Mouse (Mus musculus): ENCODE data around the gene Akap13. TPM values are rescaled to one million over a fixed set of nuclear protein-coding genes. Genes with fewer than 3 reads are reported as not detected.
"Not testable (repeated sequence)": the region's sequence is repeated elsewhere in the genome, so short reads cannot be mapped to it uniquely, and the experiment has no call there.

The Akap13 gene
- polyA plus RNA-seq, 1 experiment: 13.5 TPM

- Histone ChIP-seq H3K4me3 (ENCODE audit: insufficient read depth, low read length) (no peak overlapping the region), H3K27ac (ENCODE audit: insufficient read depth, low read length) (no peak overlapping the region), H3K4me1 (ENCODE audit: control insufficient read depth, insufficient read depth, low read length) (no peaks in the 10 kb centered on the region; the same call in 1 of the 2 replicates)
- TF ChIP-seq CTCF (IDR thresholded peaks at IDR 0.05; ENCODE audit: extremely low read depth, insufficient read depth, low read length) (no peak), POLR2A (IDR thresholded peaks at IDR 0.05; ENCODE audit: extremely low read depth, insufficient read depth, low read length) (no peak)
These were observed 331.5 kb downstream of the Akap13 start for GRCm38 (mm10) chr7:75786812-75787211.

- H3K4me1 ChIP-seq (ENCODE audit: control insufficient read depth, insufficient read depth, low read length): no peaks in the 10 kb centered on the region; the same call in 1 of the 2 replicates
- no peak for TF ChIP-seq POLR2A (IDR thresholded peaks at IDR 0.05; ENCODE audit: extremely low read depth, insufficient read depth, low read length)
- no peak for TF ChIP-seq CTCF (IDR thresholded peaks at IDR 0.05; ENCODE audit: extremely low read depth, insufficient read depth, low read length)
- H3K27ac ChIP-seq (ENCODE audit: insufficient read depth, low read length): no peak overlapping the region
- no peak overlapping the region for H3K4me3 ChIP-seq (ENCODE audit: insufficient read depth, low read length)
These were observed 332.0 kb downstream of the Akap13 start for GRCm38 (mm10) chr7:75787371-75787770.

GRCm38 (mm10) chr7:75788069-75788800 is 332.9 kb downstream of the Akap13 start:
- not testable (repeated sequence) for H3K4me1 ChIP-seq (ENCODE audit: control insufficient read depth, insufficient read depth, low read length); H3K27ac ChIP-seq (ENCODE audit: insufficient read depth, low read length); H3K4me3 ChIP-seq (ENCODE audit: insufficient read depth, low read length)

GRCm38 (mm10) chr7:75788801-75789135 is 333.4 kb downstream of the Akap13 start:
- not testable (repeated sequence) for H3K4me1 ChIP-seq (ENCODE audit: control insufficient read depth, insufficient read depth, low read length); H3K27ac ChIP-seq (ENCODE audit: insufficient read depth, low read length); H3K4me3 ChIP-seq (ENCODE audit: insufficient read depth, low read length)

- no peak overlapping the region for H3K27ac ChIP-seq (ENCODE audit: insufficient read depth, low read length)
- H3K4me3 ChIP-seq (ENCODE audit: insufficient read depth, low read length): no peak overlapping the region
- H3K4me1 ChIP-seq (ENCODE audit: control insufficient read depth, insufficient read depth, low read length): no peaks in the 10 kb centered on the region; the same call in 1 of the 2 replicates
- no peak for TF ChIP-seq CTCF (IDR thresholded peaks at IDR 0.05; ENCODE audit: extremely low read depth, insufficient read depth, low read length)
- no peak for TF ChIP-seq POLR2A (IDR thresholded peaks at IDR 0.05; ENCODE audit: extremely low read depth, insufficient read depth, low read length)
These were observed 334.4 kb downstream of the Akap13 start for GRCm38 (mm10) chr7:75789746-75790145.

- H3K4me1 ChIP-seq (ENCODE audit: control insufficient read depth, insufficient read depth, low read length); H3K27ac ChIP-seq (ENCODE audit: insufficient read depth, low read length); H3K4me3 ChIP-seq (ENCODE audit: insufficient read depth, low read length): not testable (repeated sequence)
These were observed 335.9 kb downstream of the Akap13 start for GRCm38 (mm10) chr7:75791092-75791837.

- Histone ChIP-seq H3K4me1 (ENCODE audit: control insufficient read depth, insufficient read depth, low read length) (no peaks in the 10 kb centered on the region; the same call in none of the 2 replicates), H3K27ac (ENCODE audit: insufficient read depth, low read length) (no peak overlapping the region), H3K4me3 (ENCODE audit: insufficient read depth, low read length) (no peak overlapping the region)
- TF ChIP-seq POLR2A (IDR thresholded peaks at IDR 0.05; ENCODE audit: extremely low read depth, insufficient read depth, low read length): no peak
- no peak for TF ChIP-seq CTCF (IDR thresholded peaks at IDR 0.05; ENCODE audit: extremely low read depth, insufficient read depth, low read length)
These were observed 337.8 kb downstream of the Akap13 start for GRCm38 (mm10) chr7:75793091-75793490.

GRCm38 (mm10) chr7:75793654-75794335 is 338.5 kb downstream of the Akap13 start:
- Histone ChIP-seq H3K4me3 (ENCODE audit: insufficient read depth, low read length) (no peak overlapping the region), H3K27ac (ENCODE audit: insufficient read depth, low read length) (no peak overlapping the region), H3K4me1 (ENCODE audit: control insufficient read depth, insufficient read depth, low read length) (no peaks in the 10 kb centered on the region; the same call in none of the 2 replicates)
- TF ChIP-seq CTCF (IDR thresholded peaks at IDR 0.05; ENCODE audit: extremely low read depth, insufficient read depth, low read length): no peak
- TF ChIP-seq POLR2A (IDR thresholded peaks at IDR 0.05; ENCODE audit: extremely low read depth, insufficient read depth, low read length): no peak

- TF ChIP-seq CTCF (IDR thresholded peaks at IDR 0.05; ENCODE audit: extremely low read depth, insufficient read depth, low read length): no peak
- Histone ChIP-seq H3K27ac (ENCODE audit: insufficient read depth, low read length) (no peak overlapping the region), H3K4me3 (ENCODE audit: insufficient read depth, low read length) (no peak overlapping the region), H3K4me1 (ENCODE audit: control insufficient read depth, insufficient read depth, low read length) (no peaks in the 10 kb centered on the region; the same call in none of the 2 replicates)
These were observed 339.8 kb downstream of the Akap13 start for GRCm38 (mm10) chr7:75795106-75795505.

- TF ChIP-seq CTCF (IDR thresholded peaks at IDR 0.05; ENCODE audit: extremely low read depth, insufficient read depth, low read length): no peak
- no peak for TF ChIP-seq POLR2A (IDR thresholded peaks at IDR 0.05; ENCODE audit: extremely low read depth, insufficient read depth, low read length)
- H3K27ac ChIP-seq (ENCODE audit: insufficient read depth, low read length): no peak overlapping the region
- H3K4me1 ChIP-seq (ENCODE audit: control insufficient read depth, insufficient read depth, low read length): no peaks in the 10 kb centered on the region; the same call in 1 of the 2 replicates
- no peak overlapping the region for H3K4me3 ChIP-seq (ENCODE audit: insufficient read depth, low read length)
These were observed 341.1 kb downstream of the Akap13 start for GRCm38 (mm10) chr7:75796474-75796873.

Measured in cortical plate, adult 2 months (tissue).